Mouse (Mus musculus) C2C12 (cell line): ENCODE measurements around the gene Asic2.

ENCODE experiments used
- CEBPB ChIP-seq: IDR thresholded peaks from one replicate; pipeline ENCODE4 v1.6.1; 2011; ENCODE audit warnings: low read depth, mild to moderate bottlenecking, control low read depth, moderate library complexity
- CTCF ChIP-seq: IDR thresholded peaks from one replicate; pipeline ENCODE4 v1.5.1; 2011; ENCODE audit not compliant: control insufficient read depth, insufficient read depth, insufficient read length
- FOSL1 ChIP-seq: IDR thresholded peaks from one replicate; pipeline ENCODE4 v1.8.0; 2011; ENCODE audit warnings: mild to moderate bottlenecking, low read length; ENCODE audit not compliant: poor library complexity, insufficient read depth, severe bottlenecking
- MAX ChIP-seq: IDR thresholded peaks from one replicate; pipeline ENCODE4 v1.6.1; 2011; ENCODE audit warnings: mild to moderate bottlenecking, control low read depth
- MYOD1 ChIP-seq: IDR thresholded peaks from one replicate; pipeline ENCODE4 v1.6.1; 2011; ENCODE audit warnings: low read depth; ENCODE audit not compliant: control insufficient read depth, insufficient read length
- MYOG ChIP-seq: IDR thresholded peaks from one replicate; pipeline ENCODE4 v1.6.1; 2011; ENCODE audit not compliant: control insufficient read depth, insufficient read length; ENCODE audit errors: extremely low read depth
- USF1 ChIP-seq: IDR thresholded peaks from one replicate; pipeline ENCODE4 v1.6.1; 2011; ENCODE audit warnings: low read depth, mild to moderate bottlenecking, control low read depth, moderate library complexity

- no peak for TF ChIP-seq CTCF
- TF ChIP-seq MYOG, result no peak
- no peak for TF ChIP-seq USF1
- no peak for TF ChIP-seq MAX
- no peak for TF ChIP-seq MYOD1
- no peak for TF ChIP-seq CEBPB
- TF ChIP-seq FOSL1, result no peak
Measured at GRCm38 (mm10) chr11:81446347-81446746, 521.9 kb downstream of the Asic2 start.
